Mouse (Mus musculus) limb, embryonic 12.5 days (tissue): ENCODE data around the gene Sult1e1. TPM values are rescaled to one million over a fixed set of nuclear protein-coding genes. Genes with fewer than 3 reads are reported as not detected.

Source experiments
- ATAC-seq: fragments of 200-750 bp; cut with Nextera tagmentation; 2 replicates; pipeline ENCODE4 v1.8.0; 2017; ENCODE audit warnings: low read depth, moderate TSS enrichment; ENCODE audit not compliant: insufficient number of reproducible peaks, insufficient read depth, low FRiP score, low TSS enrichment
- H3K27ac ChIP-seq: fragments of 300-500 bp; sonication (generic); 2 replicates; pipeline ENCODE4 v1.5.1; 2016; ENCODE audit warnings: mild to moderate bottlenecking, moderate library complexity
- H3K27me3 ChIP-seq: fragments of 300-500 bp; sonication (generic); 2 replicates; pipeline ENCODE4 v1.6.1; 2016; ENCODE audit warnings: mild to moderate bottlenecking, moderate library complexity
- H3K36me3 ChIP-seq: fragments of 300-500 bp; sonication (generic); 2 replicates; pipeline ENCODE4 v1.6.1; 2016; ENCODE audit warnings: mild to moderate bottlenecking, moderate library complexity
- H3K4me1 ChIP-seq: fragments of 300-500 bp; sonication (generic); replicated peaks from 2 replicates; pipeline ENCODE4 v1.6.1; 2016
- H3K4me2 ChIP-seq: fragments of 300-500 bp; sonication (generic); 2 replicates; pipeline ENCODE4 v1.6.1; 2016; ENCODE audit warnings: mild to moderate bottlenecking, moderate library complexity
- H3K4me3 ChIP-seq: fragments of 300-500 bp; sonication (generic); replicated peaks from 2 replicates; pipeline ENCODE4 v1.5.1; 2016; ENCODE audit warnings: mild to moderate bottlenecking
- H3K9ac ChIP-seq: fragments of 300-500 bp; sonication (generic); replicated peaks from 2 replicates; pipeline ENCODE4 v1.6.1; 2016; ENCODE audit warnings: mild to moderate bottlenecking, moderate library complexity
- H3K9me3 ChIP-seq: fragments of 300-500 bp; sonication (generic); 2 replicates; pipeline ENCODE4 v1.6.1; 2016; ENCODE audit warnings: mild to moderate bottlenecking, moderate library complexity
- WGBS: fragments of 180-500 bp; shearing (Covaris S2); methylation state at CpG from one replicate; pipeline ENCODE4 v1.1.7; 2016; 5-methylcytosine and 5-hydroxymethylcytosine counted together
- polyA plus RNA-seq: library from polyadenylated mRNA; unstranded; fragments of >200 nt; fragmentation: Nextera tagmentation; extraction: Ambion mirVana; gene quantifications from 2 replicates; pipeline ENCODE4 v1.2.1, GENCODE M21; 2016

Sult1e1 gene
- not detected in 2 replicates for polyA plus RNA-seq

- no peaks in the 10 kb centered on the region for H3K36me3 ChIP-seq
- 86% methylated on average over 5 of the region's 5 CpGs for WGBS
- H3K9ac ChIP-seq, result no peak within 1 kb of the TSS
- H3K9me3 ChIP-seq, result no peaks in the 10 kb centered on the region
- H3K4me3 ChIP-seq, result no peak within 1 kb of the TSS
- no peaks in the 10 kb centered on the region for H3K27me3 ChIP-seq
- no peak within 1 kb of the TSS for H3K4me2 ChIP-seq
- no peak for ATAC-seq
- no peak within 1 kb of the TSS for H3K27ac ChIP-seq
- no peaks in the 10 kb centered on the region for H3K4me1 ChIP-seq
Measured at GRCm38 (mm10) chr5:87591494-87591893, at the start of gene Sult1e1. TSS of gene Sult1e1 (minus strand) at chr5:87591594.

- Histone ChIP-seq H3K27ac (no peak overlapping the region), H3K9me3 (no peaks in the 10 kb centered on the region), H3K9ac (no peak overlapping the region), H3K4me2 (no peak overlapping the region), H3K4me1 (no peaks in the 10 kb centered on the region), H3K4me3 (no peak overlapping the region), H3K36me3 (no peaks in the 10 kb centered on the region), H3K27me3 (no peaks in the 10 kb centered on the region)
- no peak for ATAC-seq
Measured at GRCm38 (mm10) chr5:87622681-87623080, 31.3 kb upstream of the Sult1e1 start.

- WGBS, result 86% methylated on average over 2 of the region's 2 CpGs
- Histone ChIP-seq H3K27me3 (no peaks in the 10 kb centered on the region), H3K4me2 (no peak overlapping the region), H3K4me3 (no peak overlapping the region), H3K27ac (no peak overlapping the region), H3K4me1 (no peaks in the 10 kb centered on the region), H3K9me3 (no peaks in the 10 kb centered on the region), H3K9ac (no peak overlapping the region), H3K36me3 (no peaks in the 10 kb centered on the region)
- no peak for ATAC-seq
Measured at GRCm38 (mm10) chr5:87615128-87615390, 23.7 kb upstream of the Sult1e1 start.

GRCm38 (mm10) chr5:87614364-87615127 is 23.2 kb upstream of the Sult1e1 start:
- no peak for ATAC-seq

GRCm38 (mm10) chr5:87601018-87601417 is 9.6 kb upstream of the Sult1e1 start:
- H3K4me2 ChIP-seq, result no peak overlapping the region
- H3K27me3 ChIP-seq, result no peaks in the 10 kb centered on the region
- H3K9me3 ChIP-seq, result no peaks in the 10 kb centered on the region
- H3K4me3 ChIP-seq, result no peak overlapping the region
- no peak overlapping the region for H3K9ac ChIP-seq
- ATAC-seq, result no peak
- no peaks in the 10 kb centered on the region for H3K4me1 ChIP-seq
- WGBS, result 84% methylated on average over 3 of the region's 3 CpGs
- no peak overlapping the region for H3K27ac ChIP-seq
- H3K36me3 ChIP-seq, result no peaks in the 10 kb centered on the region

More at GRCm38 (mm10) chr5:87614364-87615127, 23.2 kb upstream of the Sult1e1 start:
- H3K9me3 ChIP-seq, result no peaks in the 10 kb centered on the region
- H3K4me2 ChIP-seq, result no peak overlapping the region
- H3K36me3 ChIP-seq, result no peaks in the 10 kb centered on the region
- H3K4me1 ChIP-seq, result no peaks in the 10 kb centered on the region
- no peak overlapping the region for H3K4me3 ChIP-seq
- no peaks in the 10 kb centered on the region for H3K27me3 ChIP-seq
- H3K9ac ChIP-seq, result no peak overlapping the region
- no peak overlapping the region for H3K27ac ChIP-seq

GRCm38 (mm10) chr5:87597891-87598290 is 6.5 kb upstream of the Sult1e1 start:
- 73% methylated on average over 2 of the region's 2 CpGs for WGBS
- no peak for ATAC-seq

GRCm38 (mm10) chr5:87589916-87590315 is 1.5 kb downstream of the Sult1e1 start:
- H3K4me1 ChIP-seq, result no peaks in the 10 kb centered on the region
- 90% methylated on average over 2 of the region's 2 CpGs for WGBS
- H3K4me2 ChIP-seq, result no peak overlapping the region
- no peaks in the 10 kb centered on the region for H3K36me3 ChIP-seq
- no peak overlapping the region for H3K9ac ChIP-seq
- no peak for ATAC-seq
- no peak overlapping the region for H3K4me3 ChIP-seq
- no peaks in the 10 kb centered on the region for H3K9me3 ChIP-seq
- no peaks in the 10 kb centered on the region for H3K27me3 ChIP-seq
- no peak overlapping the region for H3K27ac ChIP-seq

More at GRCm38 (mm10) chr5:87597891-87598290, 6.5 kb upstream of the Sult1e1 start:
- H3K4me1 ChIP-seq, result no peaks in the 10 kb centered on the region
- no peak overlapping the region for H3K4me3 ChIP-seq
- no peak overlapping the region for H3K27ac ChIP-seq
- no peaks in the 10 kb centered on the region for H3K27me3 ChIP-seq
- H3K9me3 ChIP-seq, result no peaks in the 10 kb centered on the region
- no peak overlapping the region for H3K9ac ChIP-seq
- no peak overlapping the region for H3K4me2 ChIP-seq
- H3K36me3 ChIP-seq, result no peaks in the 10 kb centered on the region

GRCm38 (mm10) chr5:87580389-87580788 is 11.0 kb downstream of the Sult1e1 start:
- no peak for ATAC-seq
- WGBS, result 81% methylated on average over 1 of the region's 1 CpGs

GRCm38 (mm10) chr5:87574174-87574573 is 17.2 kb downstream of the Sult1e1 start:
- H3K4me2 ChIP-seq, result no peak overlapping the region
- H3K27ac ChIP-seq, result no peak overlapping the region
- H3K36me3 ChIP-seq, result no peaks in the 10 kb centered on the region
- WGBS, result 22% methylated on average over 1 of the region's 1 CpGs
- ATAC-seq, result peak; percentile 56; the same call in 1 of the 2 replicates
- H3K4me1 ChIP-seq, result peaks cover 5% of the 10 kb centered on the region
- H3K4me3 ChIP-seq, result no peak overlapping the region
- H3K9ac ChIP-seq, result no peak overlapping the region
- no peaks in the 10 kb centered on the region for H3K27me3 ChIP-seq
- no peaks in the 10 kb centered on the region for H3K9me3 ChIP-seq

More at GRCm38 (mm10) chr5:87580389-87580788, 11.0 kb downstream of the Sult1e1 start:
- Histone ChIP-seq H3K27me3 (no peaks in the 10 kb centered on the region), H3K27ac (no peak overlapping the region), H3K9me3 (no peaks in the 10 kb centered on the region), H3K4me2 (no peak overlapping the region), H3K4me3 (no peak overlapping the region), H3K9ac (no peak overlapping the region), H3K4me1 (no peaks in the 10 kb centered on the region), H3K36me3 (no peaks in the 10 kb centered on the region)

GRCm38 (mm10) chr5:87573490-87573889 is 17.9 kb downstream of the Sult1e1 start:
- no peak overlapping the region for H3K9ac ChIP-seq
- H3K4me1 ChIP-seq, result peaks cover 5% of the 10 kb centered on the region
- ATAC-seq, result no peak
- 35% methylated on average over 5 of the region's 5 CpGs for WGBS
- H3K4me3 ChIP-seq, result no peak overlapping the region
- no peaks in the 10 kb centered on the region for H3K27me3 ChIP-seq
- H3K9me3 ChIP-seq, result no peaks in the 10 kb centered on the region
- H3K36me3 ChIP-seq, result no peaks in the 10 kb centered on the region
- peak overlapping the region; percentile 70 for H3K27ac ChIP-seq
- H3K4me2 ChIP-seq, result peak overlapping the region; percentile 37

- no peak overlapping the region for H3K9ac ChIP-seq
- H3K27ac ChIP-seq, result no peak overlapping the region
- H3K27me3 ChIP-seq, result no peaks in the 10 kb centered on the region
- no peaks in the 10 kb centered on the region for H3K36me3 ChIP-seq
- no peak overlapping the region for H3K4me2 ChIP-seq
- peaks cover 5% of the 10 kb centered on the region for H3K4me1 ChIP-seq
- 61% methylated on average over 6 of the region's 6 CpGs for WGBS
- no peaks in the 10 kb centered on the region for H3K9me3 ChIP-seq
- ATAC-seq, result no peak
- H3K4me3 ChIP-seq, result no peak overlapping the region
Measured at GRCm38 (mm10) chr5:87572781-87573180, 18.6 kb downstream of the Sult1e1 start.

GRCm38 (mm10) chr5:87568845-87569244 is 22.5 kb downstream of the Sult1e1 start, which contains the start of gene Sult1d1:
TSS of gene Sult1d1 (minus strand) at chr5:87569027.
- H3K27ac ChIP-seq, result no peak within 1 kb of the TSS
- H3K36me3 ChIP-seq, result no peaks in the 10 kb centered on the region
- no peak within 1 kb of the TSS for H3K4me3 ChIP-seq
- H3K9me3 ChIP-seq, result no peaks in the 10 kb centered on the region
- no peak within 1 kb of the TSS for H3K4me2 ChIP-seq
- ATAC-seq, result no peak
- H3K9ac ChIP-seq, result no peak within 1 kb of the TSS
- no peaks in the 10 kb centered on the region for H3K27me3 ChIP-seq
- peaks cover 5% of the 10 kb centered on the region for H3K4me1 ChIP-seq
- 83% methylated on average over 5 of the region's 5 CpGs for WGBS
